Mouse (Mus musculus) heart, adult 2 months (tissue): ENCODE data around the gene Ptpru.

Source experiments
- CTCF ChIP-seq: fragments of 200-600 bp; IDR thresholded peaks from 2 replicates; pipeline ENCODE4 v1.8.1; 2022; ENCODE audit warnings: antibody characterized with exemption, mild to moderate bottlenecking, moderate library complexity
- EP300 ChIP-seq: fragments of 200-500 bp; IDR thresholded peaks from 2 replicates; pipeline ENCODE4 v1.6.1; 2011; ENCODE audit warnings: low read depth, low read length, control low read depth; ENCODE audit not compliant: insufficient read depth

- TF ChIP-seq EP300 = no peak
- no peak for TF ChIP-seq CTCF
Observed at GRCm38 (mm10) chr4:131752204-131752837, 85.8 kb downstream of the Ptpru start.
